In genomic region chr16:44492706-44493105, GRCm38 (mm10) we compare ENCODE assay signal across 14 mouse cellular contexts.
DNase-seq lines count a peak whose midpoint lies in the region; ATAC-seq lines count a peak whose summit lies in the region.
"Had no signal": no experiment of that assay in that cellular context is flagged by ENCODE, and none has a peak within 500 bp of the region (broad histone marks: within the 10 kb centered on the region; RNA-seq: fewer than 3 reads in every experiment).

No protein-coding gene starts in this region.

- H3K27me3 ChIP-seq in midbrain, embryonic 11.5 days (ENCODE audit: control insufficient read depth, insufficient read depth, low read length): no peaks in the 10 kb centered on the region
- H3K27me3 ChIP-seq in midbrain, embryonic 14.5 days (ENCODE audit: control insufficient read depth, insufficient read depth, low read length): no peaks in the 10 kb centered on the region
- H3K27me3 ChIP-seq in limb, embryonic 10.5 days (ENCODE audit: low read depth, poor library complexity, severe bottlenecking): no peaks in the 10 kb centered on the region
- no peaks in the 10 kb centered on the region for H3K27me3 ChIP-seq in neural tube, embryonic 15.5 days (replicated peaks)
- H3K27me3 ChIP-seq: embryonic facial prominence, embryonic 15.5 days had no signal

- no peak overlapping the region for H3K4me2 ChIP-seq in midbrain, embryonic 11.5 days
- H3K4me2 ChIP-seq in midbrain, embryonic 14.5 days (ENCODE audit: low read length): no peak overlapping the region
- H3K4me2 ChIP-seq in neural tube, embryonic 15.5 days: no peak overlapping the region
- H3K4me2 ChIP-seq: embryonic facial prominence, embryonic 15.5 days had no signal

- no peak overlapping the region for H3K9ac ChIP-seq in midbrain, embryonic 11.5 days (ENCODE audit: low read length)
- H3K9ac ChIP-seq in midbrain, embryonic 14.5 days (replicated peaks; ENCODE audit: low read length): no peak overlapping the region
- H3K9ac ChIP-seq in neural tube, embryonic 15.5 days (replicated peaks): no peak overlapping the region
- H3K9ac ChIP-seq: embryonic facial prominence, embryonic 15.5 days had no signal

- no peak overlapping the region for H3K27ac ChIP-seq in midbrain, embryonic 11.5 days (ENCODE audit: low read depth, low read length)
- H3K27ac ChIP-seq in midbrain, embryonic 14.5 days (replicated peaks; ENCODE audit: low read depth, low read length): no peak overlapping the region
- H3K27ac ChIP-seq in limb, embryonic 10.5 days: peak overlapping the region; percentile 63; the same call in 1 of the 2 replicates
- H3K27ac ChIP-seq in neural tube, embryonic 15.5 days (replicated peaks): peak overlapping the region; percentile 68; the same call in 1 of the 2 replicates

- no peaks in the 10 kb centered on the region for H3K4me1 ChIP-seq in midbrain, embryonic 11.5 days (ENCODE audit: control insufficient read depth, insufficient read depth, low read length)
- 0 out of 2 replicates have a peak, but pooled peaks cover 3% of the 10 kb centered on the region for H3K4me1 ChIP-seq in midbrain, embryonic 14.5 days (ENCODE audit: control insufficient read depth, insufficient read depth, low read length)
- H3K4me1 ChIP-seq in limb, embryonic 10.5 days: peaks cover 41% of the 10 kb centered on the region
- H3K4me1 ChIP-seq in neural tube, embryonic 15.5 days: peaks cover 29% of the 10 kb centered on the region

- H3K36me3 ChIP-seq in midbrain, embryonic 11.5 days (ENCODE audit: control insufficient read depth, insufficient read depth, low read length): peaks cover 25% of the 10 kb centered on the region
- H3K36me3 ChIP-seq in midbrain, embryonic 14.5 days (ENCODE audit: control insufficient read depth, insufficient read depth, low read length): peaks cover 50% of the 10 kb centered on the region
- H3K36me3 ChIP-seq in limb, embryonic 10.5 days: peaks cover 98% of the 10 kb centered on the region
- H3K36me3 ChIP-seq in neural tube, embryonic 15.5 days: peaks cover 5% of the 10 kb centered on the region; the same call in 1 of the 2 replicates
- H3K36me3 ChIP-seq: G1E had no signal

- no peak overlapping the region for H3K4me3 ChIP-seq in midbrain, embryonic 11.5 days (ENCODE audit: low read depth, low read length)
- H3K4me3 ChIP-seq in midbrain, embryonic 14.5 days (replicated peaks; ENCODE audit: low read depth, low read length): no peak overlapping the region
- no peak overlapping the region for H3K4me3 ChIP-seq in limb, embryonic 10.5 days
- H3K4me3 ChIP-seq in neural tube, embryonic 15.5 days (replicated peaks): no peak overlapping the region
- H3K4me3 ChIP-seq: embryonic facial prominence, embryonic 15.5 days had no signal

- ATAC-seq in midbrain, embryonic 11.5 days (ENCODE audit: low FRiP score): no peak
- ATAC-seq in midbrain, embryonic 14.5 days (ENCODE audit: low FRiP score, low TSS enrichment): no peak
- no peak for ATAC-seq in neural tube, embryonic 15.5 days (ENCODE audit: low FRiP score)

- no peaks in the 10 kb centered on the region for H3K9me3 ChIP-seq in midbrain, embryonic 11.5 days (ENCODE audit: control insufficient read depth, low read length)
- H3K9me3 ChIP-seq in midbrain, embryonic 14.5 days (ENCODE audit: control insufficient read depth, low read length): no peaks in the 10 kb centered on the region
- H3K9me3 ChIP-seq in limb, embryonic 10.5 days (replicated peaks): no peaks in the 10 kb centered on the region
- no peaks in the 10 kb centered on the region for H3K9me3 ChIP-seq in neural tube, embryonic 15.5 days (replicated peaks)
- H3K9me3 ChIP-seq: embryonic facial prominence, embryonic 15.5 days; G1E had no signal

- peak; percentile 89 for DNase-seq in heart, adult 11 months
- no peak for DNase-seq in heart, postnatal 4 days
- DNase-seq in midbrain, embryonic 11.5 days (ENCODE audit: low spot score, missing footprints): peak; percentile 80
- DNase-seq in midbrain, embryonic 14.5 days: no peak
- DNase-seq in limb, embryonic 10.5 days (ENCODE audit: low spot score): no peak
- no peak for DNase-seq in embryo, embryonic 11 days
- DNase-seq: gastrocnemius, postnatal 10 days; kidney, adult 8-10 months; kidney, postnatal 25 days; liver; lung, adult 18-20 months had no signal

- WGBS in midbrain, embryonic 11.5 days: 80% methylated on average over 9 of the region's 9 CpGs
- 91% methylated on average over 9 of the region's 9 CpGs for whole genome bisulfite sequencing in midbrain, embryonic 14.5 days
- 79% methylated on average over 9 of the region's 9 CpGs for WGBS in limb, embryonic 10.5 days
- WGBS in neural tube, embryonic 15.5 days: 91% methylated on average over 9 of the region's 9 CpGs

Comparison
In these comparisons a context has a peak if more than half of its experiments do, and no peak if none do; other contexts are left out.
1. DNase-seq: peak in heart, adult 11 months (single experiment) and midbrain, embryonic 11.5 days (single experiment); none in heart, postnatal 4 days (single experiment), midbrain, embryonic 14.5 days (single experiment), limb, embryonic 10.5 days (single experiment) and embryo, embryonic 11 days (single experiment).
2. H3K27ac ChIP-seq: peak in limb, embryonic 10.5 days (single experiment) and neural tube, embryonic 15.5 days (single experiment); none in midbrain, embryonic 11.5 days (single experiment) and midbrain, embryonic 14.5 days (single experiment).